Mouse (Mus musculus) forebrain, embryonic 11.5 days (tissue): Measurements from ENCODE around the gene Ankrd44. TPM values are rescaled to one million over a fixed set of nuclear protein-coding genes. Genes with fewer than 3 reads are reported as not detected.

Experiments
- ATAC-seq: fragments of 200-750 bp; cut with Nextera tagmentation; replicated peaks from 2 replicates; pipeline ENCODE4 v1.8.0; 2017; ENCODE audit warnings: moderate TSS enrichment; ENCODE audit not compliant: low FRiP score
- DNase-seq: peaks from one replicate; pipeline ENCODE4 v3.0.0-alpha.2; 2017; ENCODE audit warnings: low spot score
- H3K27ac ChIP-seq: fragments of 300-500 bp; sonication (generic); 2 replicates; pipeline ENCODE4 v1.5.1; 2014; ENCODE audit warnings: low read depth, low read length
- H3K27me3 ChIP-seq: fragments of 300-500 bp; sonication (generic); 2 replicates; pipeline ENCODE4 v1.6.1; 2014; ENCODE audit warnings: mild to moderate bottlenecking, low read length, mixed read lengths; ENCODE audit not compliant: control insufficient read depth, insufficient read depth
- H3K36me3 ChIP-seq: fragments of 300-500 bp; sonication (generic); 2 replicates; pipeline ENCODE4 v1.6.1; 2014; ENCODE audit warnings: mild to moderate bottlenecking, low read length, moderate library complexity, mixed read lengths; ENCODE audit not compliant: control insufficient read depth, insufficient read depth
- H3K4me1 ChIP-seq: fragments of 300-500 bp; sonication (generic); replicated peaks from 2 replicates; pipeline ENCODE4 v1.6.1; 2014; ENCODE audit warnings: low read length, mixed read lengths; ENCODE audit not compliant: control insufficient read depth, insufficient read depth
- H3K4me2 ChIP-seq: fragments of 300-500 bp; sonication (generic); 2 replicates; pipeline ENCODE4 v1.6.1; 2014; ENCODE audit warnings: low read depth, mild to moderate bottlenecking, low read length, moderate library complexity, mixed read lengths; ENCODE audit not compliant: severe bottlenecking
- H3K4me3 ChIP-seq: fragments of 300-500 bp; sonication (generic); 2 replicates; pipeline ENCODE4 v1.5.1; 2014; ENCODE audit warnings: low read depth, low read length
- H3K9ac ChIP-seq: fragments of 300-500 bp; sonication (generic); 2 replicates; pipeline ENCODE4 v1.6.1; 2014; ENCODE audit warnings: low read length
- H3K9me3 ChIP-seq: fragments of 300-500 bp; sonication (generic); 2 replicates; pipeline ENCODE4 v1.6.1; 2016; ENCODE audit warnings: low read length, mixed read lengths; ENCODE audit not compliant: control insufficient read depth
- WGBS: fragments of 180-500 bp; shearing (Covaris S2); extraction: QIAGEN DNeasy Blood & Tissue Kit; methylation state at CpG from one replicate; pipeline ENCODE4 v1.1.7; 2014; 5-methylcytosine and 5-hydroxymethylcytosine counted together
- polyA plus RNA-seq: library from polyadenylated mRNA; unstranded; fragments of >200 nt; fragmentation: Nextera tagmentation; extraction: Ambion mirVana; gene quantifications from 2 replicates; pipeline ENCODE4 v1.2.1, GENCODE M21; 2014

The Ankrd44 gene
- polyA plus RNA-seq, 1 experiment from 2014 or later: 19.3 TPM

DNA sequence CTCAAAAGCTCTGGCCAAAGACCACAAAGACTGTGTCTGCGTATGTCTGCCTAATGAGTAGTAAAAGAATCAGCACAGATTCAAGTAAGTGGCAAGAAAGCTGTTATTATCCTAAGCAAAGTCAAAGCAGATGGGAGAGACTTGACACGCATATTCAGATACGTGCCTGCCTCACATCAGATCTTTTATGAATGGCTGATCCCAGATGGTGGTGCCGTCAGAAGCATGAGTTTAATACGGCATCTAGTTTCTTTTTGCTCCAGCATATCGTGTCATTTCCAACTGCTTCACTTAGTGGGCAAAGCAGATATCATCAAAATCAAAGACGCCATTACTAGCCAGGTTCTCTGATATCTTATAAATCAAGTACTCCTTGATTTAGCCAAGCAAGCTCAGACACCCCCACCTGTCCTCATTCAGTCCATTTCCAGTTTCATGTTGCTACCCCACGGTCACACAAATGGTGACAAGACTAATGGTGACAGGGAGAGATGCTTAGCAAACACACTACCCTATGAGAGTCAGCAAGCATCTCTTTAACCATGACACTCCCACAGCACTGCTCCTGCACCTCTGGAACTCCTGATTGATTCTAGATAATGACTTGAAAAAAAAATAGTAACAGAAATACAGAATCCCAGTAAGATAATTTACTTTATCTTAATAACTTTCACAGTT lies 218.2 kb downstream of the Ankrd44 start:
- Histone ChIP-seq H3K27me3 (no peaks in the 10 kb centered on the region), H3K4me2 (no peak overlapping the region), H3K36me3 (no peaks in the 10 kb centered on the region), H3K4me3 (no peak overlapping the region), H3K9me3 (no peaks in the 10 kb centered on the region), H3K9ac (no peak overlapping the region), H3K4me1 (0 out of 2 replicates have a peak, but pooled peaks cover 2% of the 10 kb centered on the region), H3K27ac (peak overlapping the region; percentile 26; the same call in 1 of the 2 replicates)
- no peak for ATAC-seq
- WGBS: 73% methylated on average over 8 of the region's 8 CpGs
- DNase-seq: no peak

GRCm38 (mm10) chr1:54707036-54707887 lies 218.9 kb downstream of the Ankrd44 start:
- DNase-seq (no peak), ATAC-seq (peak; percentile 80)
- Histone ChIP-seq H3K9ac (no peak overlapping the region), H3K4me1 (0 out of 2 replicates have a peak, but pooled peaks cover 2% of the 10 kb centered on the region), H3K9me3 (no peaks in the 10 kb centered on the region), H3K36me3 (no peaks in the 10 kb centered on the region), H3K4me2 (no peak overlapping the region), H3K27ac (peak overlapping the region; percentile 26; the same call in 1 of the 2 replicates), H3K4me3 (no peak overlapping the region), H3K27me3 (no peaks in the 10 kb centered on the region)
- WGBS: 64% methylated on average over 10 of the region's 10 CpGs

DNA sequence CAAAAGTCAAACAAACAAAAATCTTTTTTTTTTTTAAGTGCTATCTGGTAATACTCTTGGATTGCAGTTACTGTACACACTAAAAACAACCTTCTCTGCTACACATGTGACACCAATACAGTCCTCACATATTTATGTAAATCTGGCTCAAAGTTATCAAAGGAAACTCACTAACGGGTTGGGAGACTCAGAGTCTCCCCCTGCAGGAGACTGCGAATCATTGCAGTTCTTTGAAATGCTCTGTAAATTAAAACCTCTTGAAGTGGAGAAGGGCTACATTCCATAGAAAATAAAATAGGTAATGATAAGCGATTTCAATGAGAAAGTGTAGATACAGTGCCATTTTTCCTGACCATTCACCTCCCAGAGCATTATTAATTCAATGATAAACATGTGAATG lies 219.6 kb downstream of the Ankrd44 start:
- H3K4me3 ChIP-seq: no peak overlapping the region
- no peak overlapping the region for H3K27ac ChIP-seq
- no peak overlapping the region for H3K9ac ChIP-seq
- no peaks in the 10 kb centered on the region for H3K9me3 ChIP-seq
- H3K4me2 ChIP-seq: no peak overlapping the region
- ATAC-seq (0 out of 2 replicates have a peak, but pooled peaks have one; percentile 24), DNase-seq (no peak)
- H3K27me3 ChIP-seq: no peaks in the 10 kb centered on the region
- WGBS: 18% methylated on average over 3 of the region's 3 CpGs
- 0 out of 2 replicates have a peak, but pooled peaks cover 2% of the 10 kb centered on the region for H3K4me1 ChIP-seq
- no peaks in the 10 kb centered on the region for H3K36me3 ChIP-seq

DNA sequence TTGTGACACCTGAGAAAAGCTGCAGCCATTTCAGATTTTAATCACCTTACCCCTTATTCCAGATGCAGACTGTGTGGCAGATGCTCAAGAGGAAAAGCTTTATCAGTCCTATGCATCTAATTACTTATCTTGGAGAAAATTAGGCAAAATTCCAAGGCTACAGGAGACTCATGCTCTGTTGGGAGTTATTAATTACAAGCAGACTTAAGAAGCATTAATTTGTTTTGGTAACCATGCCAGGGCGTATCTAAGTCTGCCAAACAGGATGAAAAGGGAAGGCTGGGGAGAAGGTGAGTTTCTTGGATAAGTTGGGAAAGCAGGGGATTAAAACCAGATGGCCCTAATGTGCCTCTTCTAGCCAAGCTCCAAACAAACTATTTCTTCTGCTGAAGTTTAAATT lies 222.7 kb downstream of the Ankrd44 start:
- Histone ChIP-seq H3K4me1 (0 out of 2 replicates have a peak, but pooled peaks cover 2% of the 10 kb centered on the region), H3K36me3 (no peaks in the 10 kb centered on the region), H3K9me3 (no peaks in the 10 kb centered on the region), H3K27ac (no peak overlapping the region), H3K9ac (no peak overlapping the region), H3K4me3 (no peak overlapping the region), H3K27me3 (no peaks in the 10 kb centered on the region), H3K4me2 (no peak overlapping the region)
- 66% methylated on average over 1 of the region's 1 CpGs for WGBS
- DNase-seq (no peak), ATAC-seq (no peak)

GRCm38 (mm10) chr1:54702918-54703317 lies 223.3 kb downstream of the Ankrd44 start:
- Histone ChIP-seq H3K4me1 (0 out of 2 replicates have a peak, but pooled peaks cover 2% of the 10 kb centered on the region), H3K27ac (no peak overlapping the region), H3K9me3 (no peaks in the 10 kb centered on the region), H3K36me3 (no peaks in the 10 kb centered on the region), H3K27me3 (no peaks in the 10 kb centered on the region), H3K9ac (no peak overlapping the region), H3K4me3 (no peak overlapping the region), H3K4me2 (no peak overlapping the region)
- ATAC-seq (no peak), DNase-seq (no peak)

DNA sequence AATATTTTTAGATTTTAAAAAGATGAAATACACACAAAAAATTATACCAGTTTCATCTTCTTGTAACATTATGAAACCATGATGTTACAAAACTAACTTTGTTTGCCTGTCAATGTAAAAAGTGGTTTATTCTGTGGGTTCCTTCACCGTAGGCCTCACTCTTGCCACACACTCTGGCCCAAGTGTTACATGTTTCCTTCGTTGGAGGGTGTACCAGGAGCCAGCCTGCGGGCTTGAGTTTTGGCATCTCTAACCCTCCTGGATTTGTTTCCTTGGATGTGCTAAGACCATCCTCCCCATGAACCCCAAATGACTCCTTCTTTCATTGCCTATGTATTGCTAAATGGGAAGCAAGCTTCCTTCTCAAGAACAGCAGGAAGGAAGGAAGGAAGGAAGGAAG lies 230.8 kb downstream of the Ankrd44 start:
- Histone ChIP-seq H3K4me1 (no peaks in the 10 kb centered on the region), H3K4me3 (no peak overlapping the region), H3K4me2 (no peak overlapping the region), H3K36me3 (no peaks in the 10 kb centered on the region), H3K9ac (no peak overlapping the region), H3K27me3 (no peaks in the 10 kb centered on the region), H3K9me3 (no peaks in the 10 kb centered on the region), H3K27ac (no peak overlapping the region)
- WGBS: 94% methylated on average over 3 of the region's 3 CpGs
- ATAC-seq: no peak
- no peak for DNase-seq

DNA sequence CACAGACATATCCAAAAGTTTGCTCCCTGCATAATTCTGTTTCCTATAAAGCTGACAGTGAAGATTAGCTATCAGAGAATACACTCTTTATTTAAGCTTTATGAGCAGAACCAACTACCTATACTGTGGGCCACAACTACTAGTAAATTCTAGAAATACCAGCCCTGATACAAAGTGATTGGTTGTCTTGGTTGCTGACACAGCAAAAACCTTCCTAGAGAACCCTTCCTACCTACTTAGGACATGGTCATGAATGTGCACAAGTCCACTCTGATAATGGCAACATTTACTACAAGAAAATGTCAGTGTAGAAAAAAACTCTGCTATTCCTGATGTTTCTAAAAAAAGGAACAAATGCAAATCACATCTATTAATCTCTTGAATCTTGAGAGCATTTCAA lies 234.4 kb downstream of the Ankrd44 start:
- Histone ChIP-seq H3K36me3 (no peaks in the 10 kb centered on the region), H3K4me2 (no peak overlapping the region), H3K27me3 (no peaks in the 10 kb centered on the region), H3K27ac (no peak overlapping the region), H3K4me1 (no peaks in the 10 kb centered on the region), H3K4me3 (no peak overlapping the region), H3K9ac (no peak overlapping the region), H3K9me3 (no peaks in the 10 kb centered on the region)
- DNase-seq: no peak
- no peak for ATAC-seq

- no peaks in the 10 kb centered on the region for H3K27me3 ChIP-seq
- ATAC-seq: no peak
- no peak for DNase-seq
- 82% methylated on average over 13 of the region's 13 CpGs for WGBS
- H3K4me1 ChIP-seq: no peaks in the 10 kb centered on the region
- no peaks in the 10 kb centered on the region for H3K9me3 ChIP-seq
- no peak overlapping the region for H3K4me2 ChIP-seq
- H3K27ac ChIP-seq: no peak overlapping the region
- no peak overlapping the region for H3K9ac ChIP-seq
- no peak overlapping the region for H3K4me3 ChIP-seq
- H3K36me3 ChIP-seq: no peaks in the 10 kb centered on the region
Measured at GRCm38 (mm10) chr1:54690291-54690965, 235.8 kb downstream of the Ankrd44 start.
